Mouse (Mus musculus): ENCODE results near the gene Tmem243.

- TF ChIP-seq POLR2A (IDR thresholded peaks at IDR 0.05; ENCODE audit: control insufficient read depth, extremely low read depth, insufficient read depth, low read length, poor library complexity) = no peak
- TF ChIP-seq CTCF (IDR thresholded peaks at IDR 0.05; ENCODE audit: borderline replicate concordance, control insufficient read depth, extremely low read depth, insufficient read depth, low read length, poor library complexity) = no peak
These were observed 41.0 kb upstream of the Tmem243 start for GRCm38 (mm10) chr5:9059303-9060023.

All from thymus, adult 2 months (tissue).